Mouse (Mus musculus) limb, embryonic 10.5 days (tissue): ENCODE data around the gene Chd1l. TPM values are rescaled to one million over a fixed set of nuclear protein-coding genes. Genes with fewer than 3 reads are reported as not detected.
A peak's percentile ranks its signal among the peaks of the same experiment; 100 is the strongest.

ENCODE experiments used
- DNase-seq: peaks from one replicate; pipeline ENCODE4 v3.0.0-alpha.2; 2017; ENCODE audit warnings: low spot score
- H3K27ac ChIP-seq: fragments of 300-500 bp; sonication (generic); 2 replicates; pipeline ENCODE4 v1.5.1; 2016; ENCODE audit warnings: mild to moderate bottlenecking
- H3K27me3 ChIP-seq: fragments of 300-500 bp; sonication (generic); 2 replicates; pipeline ENCODE4 v1.6.1; 2016; ENCODE audit warnings: low read depth, mild to moderate bottlenecking; ENCODE audit not compliant: poor library complexity, severe bottlenecking
- H3K36me3 ChIP-seq: fragments of 300-500 bp; sonication (generic); 2 replicates; pipeline ENCODE4 v1.6.1; 2016; ENCODE audit warnings: mild to moderate bottlenecking, moderate library complexity
- H3K4me1 ChIP-seq: fragments of 300-500 bp; sonication (generic); 2 replicates; pipeline ENCODE4 v1.6.1; 2016
- H3K4me3 ChIP-seq: fragments of 300-500 bp; sonication (generic); 2 replicates; pipeline ENCODE4 v1.5.1; 2016; ENCODE audit warnings: mild to moderate bottlenecking, moderate library complexity
- H3K9me3 ChIP-seq: fragments of 300-500 bp; sonication (generic); replicated peaks from 2 replicates; pipeline ENCODE4 v1.6.1; 2016; ENCODE audit warnings: mild to moderate bottlenecking
- WGBS: fragments of 180-500 bp; shearing (Covaris S2); methylation state at CpG from one replicate; pipeline ENCODE4 v1.1.7; 2016; 5-methylcytosine and 5-hydroxymethylcytosine counted together
- polyA plus RNA-seq: library from polyadenylated mRNA; unstranded; fragments of >200 nt; fragmentation: Nextera tagmentation; extraction: Ambion mirVana; gene quantifications from 2 replicates; pipeline ENCODE4 v1.2.1, GENCODE M21; 2016

Chd1l gene
- polyA plus RNA-seq, 1 experiment from 2014 or later, result 20.8 TPM

DNA sequence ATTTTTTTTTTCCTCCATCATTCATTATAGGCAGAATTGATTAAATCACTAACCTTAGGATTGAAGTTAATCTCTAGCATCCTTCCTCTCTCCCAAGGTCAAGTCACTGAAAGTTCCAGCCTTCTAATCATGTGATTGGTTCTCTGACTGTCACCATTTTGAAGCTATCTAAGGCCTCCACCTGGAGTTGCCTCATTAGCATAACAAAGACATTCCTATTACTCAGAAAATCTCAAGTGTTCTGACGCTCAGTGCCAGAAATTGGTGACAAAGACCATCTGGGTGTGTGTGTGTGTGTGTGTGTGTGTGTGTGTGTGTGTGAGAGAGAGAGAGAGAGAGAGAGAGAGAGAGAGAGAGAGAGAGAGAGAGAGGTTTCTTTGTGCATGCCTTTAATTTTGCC is 69.8 kb downstream of the Chd1l start:
- WGBS, result 43% methylated on average over 1 of the region's 1 CpGs
- H3K9me3 ChIP-seq, result no peaks in the 10 kb centered on the region

DNA sequence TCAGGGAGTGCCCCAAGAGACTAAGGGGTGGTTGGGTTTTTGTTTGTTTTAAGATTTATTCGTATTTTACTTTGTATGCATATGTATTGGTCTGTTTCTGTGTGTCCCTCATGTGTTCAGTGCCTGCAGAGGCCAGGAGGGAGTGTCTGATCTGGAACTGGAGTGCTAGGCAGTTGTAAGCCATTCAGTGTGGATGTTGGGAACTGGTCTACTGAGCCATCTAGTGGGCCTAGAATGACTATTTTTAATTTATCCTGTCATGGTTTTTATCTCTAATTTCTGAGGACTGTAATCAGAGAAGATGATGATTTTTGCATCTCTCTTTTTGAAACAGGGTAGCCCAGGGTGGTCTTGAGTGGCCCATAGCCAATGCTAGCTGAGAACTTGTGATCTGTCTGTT is 71.4 kb downstream of the Chd1l start:
- no peaks in the 10 kb centered on the region for H3K9me3 ChIP-seq
- DNase-seq, result no peak
- no peak overlapping the region for H3K27ac ChIP-seq
- no peaks in the 10 kb centered on the region for H3K4me1 ChIP-seq
- no peaks in the 10 kb centered on the region for H3K36me3 ChIP-seq
- H3K27me3 ChIP-seq, result no peaks in the 10 kb centered on the region
- 60% methylated on average over 1 of the region's 1 CpGs for WGBS
- no peak overlapping the region for H3K4me3 ChIP-seq

More for the DNA sequence above, 69.8 kb downstream of the Chd1l start:
- no peaks in the 10 kb centered on the region for H3K4me1 ChIP-seq
- no peak for DNase-seq
- no peaks in the 10 kb centered on the region for H3K36me3 ChIP-seq
- H3K27ac ChIP-seq, result no peak overlapping the region
- no peaks in the 10 kb centered on the region for H3K27me3 ChIP-seq
- H3K4me3 ChIP-seq, result no peak overlapping the region

DNA sequence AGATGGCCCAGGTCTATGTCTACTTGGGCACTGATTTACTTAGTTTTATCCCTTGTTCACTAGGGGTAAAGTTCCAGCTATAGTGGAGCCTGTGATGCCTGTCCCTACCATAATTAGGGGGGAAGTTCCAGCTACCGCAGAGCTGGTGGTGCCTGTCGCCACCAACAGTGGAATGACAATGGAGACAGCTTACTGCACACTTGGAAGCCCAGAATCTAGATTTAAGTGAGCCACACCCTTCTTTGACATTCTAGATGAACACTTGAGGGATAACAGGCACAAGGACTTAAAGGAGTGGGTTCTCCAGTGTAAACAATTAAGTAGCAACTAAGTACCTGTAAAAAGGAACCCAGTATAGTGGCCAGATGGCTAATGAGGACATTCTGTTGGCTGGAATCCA is 73.0 kb downstream of the Chd1l start:
- no peak overlapping the region for H3K27ac ChIP-seq
- WGBS, result 94% methylated on average over 2 of the region's 2 CpGs
- DNase-seq, result no peak

DNA sequence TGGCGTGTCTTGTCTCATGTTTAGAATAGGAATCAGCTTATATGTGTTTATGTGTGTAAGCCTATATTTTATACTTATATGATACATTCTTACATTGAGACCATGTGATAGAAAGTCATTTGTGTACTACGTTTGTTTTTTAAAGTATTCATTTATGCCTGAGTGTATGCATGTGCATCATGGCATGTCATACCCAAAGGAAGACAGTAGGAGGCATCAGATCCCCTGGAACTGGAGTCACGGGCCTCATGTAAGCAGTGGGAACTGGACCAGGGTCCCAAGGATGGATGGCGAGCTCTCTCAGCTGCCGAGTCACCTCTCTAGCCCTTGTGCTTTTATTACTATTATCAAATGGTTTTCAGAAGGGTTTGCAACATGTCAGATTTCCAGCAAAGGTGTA is 74.3 kb downstream of the Chd1l start:
- WGBS, result 90% methylated on average over 5 of the region's 5 CpGs
- DNase-seq, result no peak
- H3K36me3 ChIP-seq, result no peaks in the 10 kb centered on the region

More for the DNA sequence above, 73.0 kb downstream of the Chd1l start:
- H3K4me3 ChIP-seq, result no peak overlapping the region
- no peaks in the 10 kb centered on the region for H3K4me1 ChIP-seq
- no peaks in the 10 kb centered on the region for H3K9me3 ChIP-seq
- H3K36me3 ChIP-seq, result no peaks in the 10 kb centered on the region
- H3K27me3 ChIP-seq, result no peaks in the 10 kb centered on the region

DNA sequence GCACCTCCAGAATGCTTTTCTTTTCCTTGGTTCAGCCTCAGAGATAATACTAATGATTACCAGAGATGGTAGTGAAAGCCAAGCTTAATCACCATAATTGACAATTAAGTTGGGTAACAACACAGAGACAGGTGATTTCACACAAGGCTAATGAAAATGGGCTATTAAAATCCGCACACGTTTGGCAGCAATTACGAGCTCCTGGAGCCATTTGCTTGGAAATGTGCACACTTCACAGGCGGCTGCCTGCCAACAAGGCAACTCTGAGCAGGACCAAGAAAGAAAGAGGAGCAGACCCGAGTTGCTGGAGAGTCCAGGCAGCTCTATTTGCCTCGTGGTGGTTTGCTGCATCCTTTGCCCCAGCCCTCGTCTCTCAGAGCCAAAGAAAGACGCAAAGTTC is 84.5 kb downstream of the Chd1l start:
- H3K27ac ChIP-seq, result no peak overlapping the region
- no peaks in the 10 kb centered on the region for H3K27me3 ChIP-seq
- WGBS, result 65% methylated on average over 8 of the region's 8 CpGs
- DNase-seq, result no peak
- 0 out of 2 replicates have a peak, but pooled peaks cover 3% of the 10 kb centered on the region for H3K4me1 ChIP-seq
- H3K36me3 ChIP-seq, result no peaks in the 10 kb centered on the region
- H3K4me3 ChIP-seq, result no peak overlapping the region
- H3K9me3 ChIP-seq, result no peaks in the 10 kb centered on the region

More for the DNA sequence above, 74.3 kb downstream of the Chd1l start:
- Histone ChIP-seq H3K4me3 (no peak overlapping the region), H3K9me3 (no peaks in the 10 kb centered on the region), H3K27ac (no peak overlapping the region), H3K27me3 (no peaks in the 10 kb centered on the region), H3K4me1 (no peaks in the 10 kb centered on the region)

DNA sequence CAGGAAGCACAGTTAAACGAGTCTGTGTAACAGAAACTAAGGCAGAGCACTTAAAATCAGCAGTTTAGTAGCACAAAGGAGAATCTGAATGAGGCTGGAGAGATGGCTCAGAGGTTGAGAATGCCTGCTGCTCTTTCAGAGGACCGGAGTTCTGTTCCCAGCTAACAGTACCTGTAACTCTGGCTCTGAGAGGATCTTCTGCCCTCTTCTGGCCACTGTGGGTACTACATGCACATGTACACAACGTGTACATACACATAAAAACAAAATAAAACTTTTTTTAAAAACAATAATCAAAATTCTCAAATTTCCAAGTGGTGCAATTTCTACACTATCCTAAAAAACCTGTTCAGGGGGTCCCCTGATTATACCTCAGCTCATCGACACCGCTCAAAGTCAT is 85.2 kb downstream of the Chd1l start:
- no peak for DNase-seq
- H3K4me3 ChIP-seq, result no peak overlapping the region
- no peak overlapping the region for H3K27ac ChIP-seq
- H3K9me3 ChIP-seq, result no peaks in the 10 kb centered on the region
- no peaks in the 10 kb centered on the region for H3K27me3 ChIP-seq
- H3K36me3 ChIP-seq, result no peaks in the 10 kb centered on the region
- 0 out of 2 replicates have a peak, but pooled peaks cover 3% of the 10 kb centered on the region for H3K4me1 ChIP-seq
- WGBS, result 78% methylated on average over 5 of the region's 5 CpGs

DNA sequence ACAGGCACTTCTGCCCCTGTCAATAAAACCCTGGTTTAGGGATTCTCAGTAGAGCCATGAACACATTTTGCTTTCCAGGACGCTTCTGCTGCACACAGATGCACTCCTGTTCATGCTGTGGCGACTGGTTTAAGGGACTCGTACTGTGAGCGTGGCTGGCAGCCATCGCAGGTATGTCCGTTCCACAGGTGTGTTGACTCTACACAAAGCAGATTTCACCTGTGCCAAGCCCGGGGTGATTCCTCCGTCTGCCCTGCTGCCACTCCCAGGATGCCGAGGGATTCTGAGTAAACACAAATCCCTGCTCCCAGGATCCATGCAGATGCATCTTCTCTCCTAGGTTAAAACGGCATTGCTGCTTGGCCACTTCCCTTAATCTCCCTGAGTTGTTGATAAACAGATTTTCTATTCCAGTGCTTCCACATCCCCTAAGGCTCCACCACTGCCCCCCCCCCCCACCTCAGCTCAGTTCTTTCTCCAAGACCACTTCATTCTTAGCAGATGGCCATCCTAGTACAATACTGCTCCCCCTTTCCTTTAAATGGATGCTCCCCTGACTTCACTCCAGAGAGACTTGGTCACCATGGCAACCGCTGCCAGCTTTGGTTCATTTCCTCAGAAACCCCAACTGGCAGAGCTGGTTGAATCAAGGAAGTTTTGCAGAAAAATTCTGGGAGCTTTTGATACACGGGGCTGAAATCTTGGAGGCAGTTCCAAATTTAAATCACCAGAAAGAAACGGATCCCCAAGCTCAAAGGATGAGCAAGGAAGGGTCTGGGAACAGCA is 87.9 kb downstream of the Chd1l start:
- 81% methylated on average over 13 of the region's 13 CpGs for WGBS
- H3K4me3 ChIP-seq, result no peak overlapping the region
- DNase-seq, result no peak

DNA sequence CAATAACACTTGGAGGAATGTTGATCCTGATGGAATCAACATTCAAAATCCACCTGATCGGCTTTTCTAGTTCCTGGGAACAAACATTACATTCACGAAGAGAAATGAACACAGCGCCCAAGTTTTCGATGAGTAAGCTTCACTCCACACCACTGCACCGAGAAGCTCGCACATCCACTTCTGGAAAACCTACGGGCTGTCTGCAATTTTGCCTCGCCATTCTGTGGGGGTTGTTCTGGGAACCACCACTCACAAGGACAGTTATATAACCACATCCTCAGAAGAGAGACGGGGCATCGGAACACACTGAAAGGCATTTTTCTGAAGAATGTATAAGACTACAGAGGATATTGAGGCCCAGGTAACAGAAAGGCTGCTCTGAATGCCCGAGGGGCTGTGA is 90.1 kb downstream of the Chd1l start:
- Histone ChIP-seq H3K4me1 (no peaks in the 10 kb centered on the region), H3K4me3 (no peak overlapping the region), H3K9me3 (no peaks in the 10 kb centered on the region; the same call in 1 of the 2 replicates), H3K36me3 (no peaks in the 10 kb centered on the region), H3K27ac (no peak overlapping the region), H3K27me3 (no peaks in the 10 kb centered on the region)
- DNase-seq, result no peak
- WGBS, result 95% methylated on average over 11 of the region's 11 CpGs

More for the DNA sequence above, 87.9 kb downstream of the Chd1l start:
- Histone ChIP-seq H3K27me3 (no peaks in the 10 kb centered on the region), H3K36me3 (no peaks in the 10 kb centered on the region), H3K27ac (no peak overlapping the region), H3K9me3 (no peaks in the 10 kb centered on the region; the same call in 1 of the 2 replicates), H3K4me1 (0 out of 2 replicates have a peak, but pooled peaks cover 3% of the 10 kb centered on the region)

DNA sequence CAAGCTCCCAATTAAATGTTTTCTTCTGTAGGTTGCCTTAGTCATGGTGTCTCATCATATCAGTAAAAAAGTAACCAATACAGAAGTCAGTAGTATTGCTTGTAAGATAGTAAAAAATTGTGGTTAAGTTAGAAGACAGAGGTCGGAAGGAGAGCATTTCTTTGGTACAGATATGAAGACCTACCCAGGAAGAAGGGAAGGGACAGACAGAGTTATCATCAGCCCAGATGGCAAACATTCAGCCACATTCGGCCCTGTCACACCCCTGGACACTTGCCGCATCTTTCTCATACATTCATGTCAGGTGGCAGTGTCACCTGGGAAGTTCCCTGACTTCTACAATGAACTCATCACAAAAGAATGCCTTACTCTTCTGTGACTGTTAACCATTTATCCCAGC is 97.7 kb downstream of the Chd1l start:
- no peaks in the 10 kb centered on the region for H3K27me3 ChIP-seq
- no peak overlapping the region for H3K4me3 ChIP-seq
- H3K4me1 ChIP-seq, result peaks cover 10% of the 10 kb centered on the region
- no peaks in the 10 kb centered on the region for H3K9me3 ChIP-seq
- DNase-seq, result peak; percentile 11
- H3K36me3 ChIP-seq, result no peaks in the 10 kb centered on the region
- H3K27ac ChIP-seq, result no peak overlapping the region
- 93% methylated on average over 3 of the region's 3 CpGs for WGBS

Other genes with a start within 250 kb of the Chd1l start
- not detected in 2 replicates for gene Olfr1402, start 188.2 kb downstream of the Chd1l start, polyA plus RNA-seq
- 0.30 and 0.73 TPM in 2 replicates for gene Fmo5, start 18.6 kb upstream of the Chd1l start, polyA plus RNA-seq
- gene Prkab2, start 48.0 kb upstream of the Chd1l start, polyA plus RNA-seq, result 4.3 and 5.8 TPM in 2 replicates
- gene Gm17651, start 64.5 kb upstream of the Chd1l start, polyA plus RNA-seq, result not detected in 2 replicates